Mouse (Mus musculus): ENCODE results near the gene Ispd.

- TF ChIP-seq CTCF (IDR thresholded peaks at IDR 0.05; ENCODE audit: insufficient read depth, low read depth, low read length) (no peak), POLR2A (IDR thresholded peaks at IDR 0.05; ENCODE audit: insufficient read depth, low read depth, low read length) (no peak)
Observed at GRCm38 (mm10) chr12:36423677-36424076, 42.4 kb downstream of the Ispd start.

All from olfactory bulb, adult 2 months (tissue).